Mouse (Mus musculus): Measurements from ENCODE around the gene Ppara.

GRCm38 (mm10) chr15:85716591-85716990 lies 18.2 kb upstream of the Ppara start:
- TF ChIP-seq POLR2A (IDR thresholded peaks at IDR 0.05; ENCODE audit: low read depth, low read length) (no peak), CTCF (IDR thresholded peaks at IDR 0.05; ENCODE audit: borderline replicate concordance, insufficient read depth, low read length) (no peak)
